Mouse (Mus musculus): ENCODE data around the gene Olfr455.

DNA sequence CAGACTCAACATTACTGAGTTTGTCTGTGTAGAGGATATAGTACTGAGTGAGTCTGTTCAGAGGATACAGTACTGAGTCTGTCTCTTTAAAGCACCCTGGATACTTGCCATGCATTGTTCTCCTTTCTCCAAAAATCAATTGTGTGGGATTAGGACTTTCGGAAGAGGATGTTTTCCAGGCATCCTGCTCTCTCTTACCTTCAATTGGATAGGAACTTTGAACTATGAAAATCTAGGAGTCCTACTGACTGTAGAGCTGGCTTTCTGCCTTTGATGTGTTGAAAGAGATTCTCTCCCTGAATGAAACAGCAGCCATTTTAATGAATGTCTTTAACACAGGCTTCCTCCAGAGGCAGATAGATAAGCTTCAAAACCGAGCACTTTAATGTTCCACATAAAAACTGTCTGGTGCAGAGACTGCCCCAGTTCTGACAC, 1.9 kb downstream of the Olfr455 start:
- TF ChIP-seq CTCF (IDR thresholded peaks at IDR 0.05; ENCODE audit: insufficient read depth, low read length) = no peak
- no peak for TF ChIP-seq POLR2A (IDR thresholded peaks at IDR 0.05; ENCODE audit: borderline replicate concordance, extremely low read depth, low read depth, low read length)
